Mouse (Mus musculus): Measurements from ENCODE around the gene Fndc11.

Gene Fndc11

DNA sequence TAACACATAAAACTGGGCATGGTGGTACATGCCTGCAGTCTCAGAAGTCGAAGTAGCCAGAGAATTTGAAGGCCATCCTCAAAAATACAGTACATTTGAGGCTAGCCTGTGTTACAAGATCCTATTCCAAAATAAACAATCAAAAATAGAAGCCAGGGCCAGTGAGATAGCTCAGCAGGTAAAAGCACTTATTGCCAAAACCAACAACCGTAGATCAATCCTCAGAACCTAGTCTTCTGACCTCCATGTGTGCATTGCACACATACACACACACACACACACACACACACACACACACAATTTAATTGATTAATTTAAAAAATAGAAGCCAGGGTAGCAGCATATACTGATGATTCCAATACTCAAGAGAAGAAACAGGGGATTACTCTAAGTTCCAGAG lies 47.0 kb downstream of the Fndc11 start:
- in situ Hi-C loops (cut with MboI, MseI), result no loop called here

DNA sequence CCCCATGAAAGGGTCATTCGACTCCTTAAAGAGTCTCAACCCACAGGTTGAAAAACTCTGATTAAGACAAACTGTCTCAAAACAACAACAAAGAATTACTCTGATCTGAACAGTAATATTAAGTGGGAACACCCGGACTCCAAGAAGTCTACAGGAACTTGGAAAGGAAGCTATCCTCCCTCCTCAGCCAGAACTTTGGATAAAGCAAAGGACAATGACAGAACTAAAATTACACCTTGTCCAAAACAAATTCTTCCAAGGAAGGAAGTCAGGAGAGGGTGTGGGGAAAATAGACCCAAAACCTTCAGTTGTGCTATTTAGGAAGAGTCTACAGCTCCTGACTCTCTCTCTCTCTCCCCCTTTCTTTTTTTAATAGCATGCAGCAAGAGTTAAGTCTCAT lies 52.3 kb downstream of the Fndc11 start:
- in situ Hi-C loops (cut with MboI, MseI), result no loop called here
